Mouse (Mus musculus): Measurements from ENCODE around the gene Cyp20a1.

GRCm38 (mm10) chr1:60428341-60428740 is 85.2 kb downstream of the Cyp20a1 start:
- TF ChIP-seq CTCF (IDR thresholded peaks at IDR 0.05; ENCODE audit: low read depth), result no peak
- no peak for TF ChIP-seq EP300 (IDR thresholded peaks at IDR 0.05; ENCODE audit: low read depth)
